Mouse (Mus musculus) c-Kit-positive CD71-positive TER-119-positive erythroid progenitor cells, embryonic 14.5 days (primary cell): ENCODE measurements at regions not wholly inside any gene's neighbourhood (a gene's known extent, or its start where the extent isn't known, plus 50 kb on each side); places are given as distances from the start of the nearest gene placed in this dataset.

Experiments used
- DNase-seq: peaks from one replicate; pipeline ENCODE4 v3.0.0-alpha.2; 2013; ENCODE audit warnings: low spot score

- DNase-seq = no peak
Observed at GRCm38 (mm10) chr12:12625788-12626187, 315.9 kb downstream of the Mycn start.

GRCm38 (mm10) chr12:12622712-12623292, 318.9 kb downstream of the Mycn start:
- DNase-seq = peak; percentile 45

- DNase-seq = no peak
Observed at GRCm38 (mm10) chr12:12621506-12621905, 320.2 kb downstream of the Mycn start.

- no peak for DNase-seq
Observed at GRCm38 (mm10) chr12:12620316-12620715, 321.4 kb downstream of the Mycn start.

GRCm38 (mm10) chr12:12619431-12619830, 322.3 kb downstream of the Mycn start:
- no peak for DNase-seq

GRCm38 (mm10) chr12:12612520-12612919, 329.2 kb downstream of the Mycn start:
- DNase-seq = no peak

- DNase-seq = no peak
Observed at GRCm38 (mm10) chr12:12610861-12611260, 330.9 kb downstream of the Mycn start.

- no peak for DNase-seq
Observed at GRCm38 (mm10) chr12:12607995-12608394, 333.7 kb downstream of the Mycn start.

GRCm38 (mm10) chr12:12606911-12607310, 334.8 kb downstream of the Mycn start:
- DNase-seq = no peak

GRCm38 (mm10) chr12:12605495-12605894, 336.2 kb downstream of the Mycn start:
- DNase-seq = no peak

- DNase-seq = no peak
Observed at GRCm38 (mm10) chr12:12601362-12601761, 339.4 kb downstream of the Fam49a start.

- no peak for DNase-seq
Observed at GRCm38 (mm10) chr12:12595399-12595798, 333.5 kb downstream of the Fam49a start.

GRCm38 (mm10) chr12:12594567-12594966, 332.6 kb downstream of the Fam49a start:
- DNase-seq = no peak

GRCm38 (mm10) chr12:12593343-12593742, 331.4 kb downstream of the Fam49a start:
- no peak for DNase-seq

- no peak for DNase-seq
Observed at GRCm38 (mm10) chr12:12590753-12591291, 328.9 kb downstream of the Fam49a start.

- DNase-seq = no peak
Observed at GRCm38 (mm10) chr12:12588771-12589370, 326.9 kb downstream of the Fam49a start.

GRCm38 (mm10) chr12:12586436-12586835, 324.5 kb downstream of the Fam49a start:
- DNase-seq = no peak

- no peak for DNase-seq
Observed at GRCm38 (mm10) chr12:12581271-12582186, 319.6 kb downstream of the Fam49a start.

GRCm38 (mm10) chr12:12580763-12581178, 318.8 kb downstream of the Fam49a start:
- DNase-seq = no peak

- no peak for DNase-seq
Observed at GRCm38 (mm10) chr12:12578278-12578677, 316.3 kb downstream of the Fam49a start.

- DNase-seq = peak; percentile 85
Observed at GRCm38 (mm10) chr12:12570563-12571251, 308.8 kb downstream of the Fam49a start.

GRCm38 (mm10) chr12:12567734-12568104, 305.8 kb downstream of the Fam49a start:
- DNase-seq = no peak
